Mouse (Mus musculus) kidney, embryonic 16.5 days (tissue): ENCODE measurements around the gene Tbce. TPM values are rescaled to one million over a fixed set of nuclear protein-coding genes. Genes with fewer than 3 reads are reported as not detected.

ENCODE experiments used
- ATAC-seq: fragments of 200-750 bp; cut with Nextera tagmentation; 2 replicates; pipeline ENCODE4 v1.8.0; 2017; ENCODE audit warnings: moderate TSS enrichment; ENCODE audit not compliant: low FRiP score, low TSS enrichment
- H3K27ac ChIP-seq: fragments of 300-500 bp; sonication (generic); 2 replicates; pipeline ENCODE4 v1.5.1; 2014; ENCODE audit warnings: low read length
- H3K27me3 ChIP-seq: fragments of 300-500 bp; sonication (generic); 2 replicates; pipeline ENCODE4 v1.6.1; 2014; ENCODE audit warnings: low read length, control low read depth, mixed read lengths; ENCODE audit not compliant: insufficient read depth
- H3K36me3 ChIP-seq: fragments of 300-500 bp; sonication (generic); 2 replicates; pipeline ENCODE4 v1.6.1; 2014; ENCODE audit warnings: low read length, control low read depth, mixed read lengths; ENCODE audit not compliant: insufficient read depth
- H3K4me1 ChIP-seq: fragments of 300-500 bp; sonication (generic); 2 replicates; pipeline ENCODE4 v1.6.1; 2014; ENCODE audit warnings: low read length, control low read depth, mixed read lengths; ENCODE audit not compliant: insufficient read depth
- H3K4me2 ChIP-seq: fragments of 300-500 bp; sonication (generic); replicated peaks from 2 replicates; pipeline ENCODE4 v1.6.1; 2014; ENCODE audit warnings: low read depth, low read length
- H3K4me3 ChIP-seq: fragments of 300-500 bp; sonication (generic); 2 replicates; pipeline ENCODE4 v1.5.1; 2014; ENCODE audit warnings: mild to moderate bottlenecking, low read length
- H3K9ac ChIP-seq: fragments of 300-500 bp; sonication (generic); replicated peaks from 2 replicates; pipeline ENCODE4 v1.6.1; 2014; ENCODE audit warnings: low read length
- H3K9me3 ChIP-seq: fragments of 300-500 bp; sonication (generic); 2 replicates; pipeline ENCODE4 v1.6.1; 2016; ENCODE audit warnings: low read length, control low read depth
- WGBS: fragments of 180-500 bp; shearing (Covaris S2); extraction: QIAGEN DNeasy Blood & Tissue Kit; methylation state at CpG from one replicate; pipeline ENCODE4 v1.1.7; 2014; 5-methylcytosine and 5-hydroxymethylcytosine counted together
- polyA plus RNA-seq: library from polyadenylated mRNA; unstranded; fragments of >200 nt; fragmentation: Nextera tagmentation; extraction: Ambion mirVana; gene quantifications from 2 replicates; pipeline ENCODE4 v1.2.1, GENCODE M21; 2015

Tbce gene
- polyA plus RNA-seq, 1 experiment from 2014 or later = 59.4 TPM

DNA sequence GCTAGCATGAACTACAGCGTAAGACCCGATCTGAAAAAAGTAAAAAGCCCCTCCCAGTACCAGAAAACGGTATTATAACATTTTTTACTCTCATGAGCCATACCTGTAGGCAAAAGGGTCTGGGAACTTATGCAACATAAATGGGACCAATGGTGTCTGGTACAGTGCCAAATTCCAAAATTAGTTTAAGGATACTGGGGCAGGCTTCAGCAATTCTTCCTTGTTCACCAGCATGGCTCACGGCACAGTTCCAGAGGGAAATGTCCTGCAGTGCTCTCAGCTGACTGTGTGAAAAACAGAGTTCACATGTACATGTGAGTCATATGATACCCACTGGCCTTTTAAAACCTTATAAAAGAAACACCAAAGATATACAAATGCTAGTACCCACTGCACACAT, 24.9 kb downstream of the Tbce start:
- Histone ChIP-seq H3K4me1 (no peaks in the 10 kb centered on the region), H3K27ac (no peak overlapping the region), H3K4me3 (no peak overlapping the region), H3K27me3 (no peaks in the 10 kb centered on the region), H3K9me3 (no peaks in the 10 kb centered on the region), H3K4me2 (no peak overlapping the region), H3K36me3 (peaks cover 23% of the 10 kb centered on the region), H3K9ac (no peak overlapping the region)
- 90% methylated on average over 4 of the region's 4 CpGs for WGBS
- no peak for ATAC-seq

GRCm38 (mm10) chr13:14014001-14014400, 25.4 kb downstream of the Tbce start:
- peaks cover 20% of the 10 kb centered on the region for H3K36me3 ChIP-seq
- H3K27me3 ChIP-seq = no peaks in the 10 kb centered on the region
- no peak for ATAC-seq
- no peak overlapping the region for H3K4me3 ChIP-seq
- H3K4me1 ChIP-seq = no peaks in the 10 kb centered on the region
- no peaks in the 10 kb centered on the region for H3K9me3 ChIP-seq
- 95% methylated on average over 2 of the region's 2 CpGs for WGBS
- H3K4me2 ChIP-seq = no peak overlapping the region
- no peak overlapping the region for H3K9ac ChIP-seq
- H3K27ac ChIP-seq = no peak overlapping the region

- no peak overlapping the region for H3K4me2 ChIP-seq
- ATAC-seq = no peak
Observed at GRCm38 (mm10) chr13:14011454-14011995, 27.9 kb downstream of the Tbce start.

GRCm38 (mm10) chr13:14006056-14006455, 33.4 kb downstream of the Tbce start:
- H3K4me1 ChIP-seq = no peaks in the 10 kb centered on the region
- H3K9ac ChIP-seq = no peak overlapping the region
- H3K27ac ChIP-seq = no peak overlapping the region
- no peak overlapping the region for H3K4me3 ChIP-seq
- no peak for ATAC-seq
- WGBS = 69% methylated on average over 2 of the region's 2 CpGs
- no peaks in the 10 kb centered on the region for H3K9me3 ChIP-seq
- H3K36me3 ChIP-seq = peaks cover 31% of the 10 kb centered on the region
- H3K27me3 ChIP-seq = no peaks in the 10 kb centered on the region
- H3K4me2 ChIP-seq = no peak overlapping the region

More at GRCm38 (mm10) chr13:14011454-14011995, 27.9 kb downstream of the Tbce start:
- Histone ChIP-seq H3K36me3 (peaks cover 19% of the 10 kb centered on the region), H3K9me3 (no peaks in the 10 kb centered on the region), H3K9ac (no peak overlapping the region), H3K27ac (no peak overlapping the region), H3K4me1 (no peaks in the 10 kb centered on the region), H3K27me3 (no peaks in the 10 kb centered on the region), H3K4me3 (no peak overlapping the region)
- WGBS = 88% methylated on average over 4 of the region's 4 CpGs

- Histone ChIP-seq H3K27me3 (no peaks in the 10 kb centered on the region), H3K9me3 (no peaks in the 10 kb centered on the region), H3K36me3 (peaks cover 40% of the 10 kb centered on the region), H3K9ac (no peak overlapping the region), H3K27ac (no peak overlapping the region), H3K4me3 (no peak overlapping the region), H3K4me1 (no peaks in the 10 kb centered on the region), H3K4me2 (no peak overlapping the region)
- 88% methylated on average over 5 of the region's 5 CpGs for WGBS
- no peak for ATAC-seq
Observed at GRCm38 (mm10) chr13:14004999-14005398, 34.4 kb downstream of the Tbce start.

DNA sequence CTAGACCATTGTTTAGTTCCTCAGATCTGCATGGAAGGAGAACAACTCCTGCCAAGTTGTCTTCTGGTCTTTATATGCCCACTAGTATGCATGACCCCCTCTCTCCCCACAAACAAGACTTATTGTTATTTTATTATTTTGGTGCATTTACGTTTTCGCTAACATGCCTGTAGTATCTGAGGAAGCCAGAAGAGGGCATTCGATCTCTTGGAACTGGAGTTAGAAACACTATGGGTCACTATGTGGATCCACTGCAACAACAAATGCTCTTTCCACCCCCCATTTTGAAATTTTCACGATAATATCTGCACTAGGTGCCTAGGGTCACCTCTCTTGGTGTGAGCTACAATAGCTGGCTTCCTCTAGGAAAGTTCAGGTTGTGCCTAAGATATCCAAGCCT, 35.4 kb downstream of the Tbce start:
- H3K4me3 ChIP-seq = no peak overlapping the region
- WGBS = 86% methylated on average over 4 of the region's 4 CpGs
- peaks cover 44% of the 10 kb centered on the region for H3K36me3 ChIP-seq
- no peak overlapping the region for H3K27ac ChIP-seq
- H3K9me3 ChIP-seq = no peaks in the 10 kb centered on the region
- no peak for ATAC-seq
- H3K27me3 ChIP-seq = no peaks in the 10 kb centered on the region
- H3K4me2 ChIP-seq = no peak overlapping the region
- H3K9ac ChIP-seq = no peak overlapping the region
- H3K4me1 ChIP-seq = no peaks in the 10 kb centered on the region

GRCm38 (mm10) chr13:14002706-14003105, 36.7 kb downstream of the Tbce start:
- no peak for ATAC-seq
- 57% methylated on average over 2 of the region's 2 CpGs for WGBS

GRCm38 (mm10) chr13:13997476-13997875, 42.0 kb downstream of the Tbce start:
- Histone ChIP-seq H3K4me2 (no peak overlapping the region), H3K9me3 (no peaks in the 10 kb centered on the region), H3K27ac (no peak overlapping the region), H3K4me3 (no peak overlapping the region), H3K36me3 (peaks cover 78% of the 10 kb centered on the region), H3K9ac (no peak overlapping the region), H3K27me3 (no peaks in the 10 kb centered on the region), H3K4me1 (no peaks in the 10 kb centered on the region)
- 77% methylated on average over 5 of the region's 5 CpGs for WGBS
- no peak for ATAC-seq

More at GRCm38 (mm10) chr13:14002706-14003105, 36.7 kb downstream of the Tbce start:
- Histone ChIP-seq H3K27me3 (no peaks in the 10 kb centered on the region), H3K4me1 (no peaks in the 10 kb centered on the region), H3K9me3 (no peaks in the 10 kb centered on the region), H3K4me3 (no peak overlapping the region), H3K27ac (no peak overlapping the region), H3K36me3 (peaks cover 48% of the 10 kb centered on the region), H3K4me2 (no peak overlapping the region), H3K9ac (no peak overlapping the region)

- ATAC-seq = no peak
- 67% methylated on average over 5 of the region's 5 CpGs for WGBS
- H3K4me3 ChIP-seq = no peak overlapping the region
- H3K9me3 ChIP-seq = no peaks in the 10 kb centered on the region
- H3K4me2 ChIP-seq = no peak overlapping the region
- no peak overlapping the region for H3K27ac ChIP-seq
- peaks cover 65% of the 10 kb centered on the region for H3K36me3 ChIP-seq
- no peak overlapping the region for H3K9ac ChIP-seq
- H3K27me3 ChIP-seq = no peaks in the 10 kb centered on the region
- no peaks in the 10 kb centered on the region for H3K4me1 ChIP-seq
Observed at GRCm38 (mm10) chr13:13995046-13995445, 44.4 kb downstream of the Tbce start.

DNA sequence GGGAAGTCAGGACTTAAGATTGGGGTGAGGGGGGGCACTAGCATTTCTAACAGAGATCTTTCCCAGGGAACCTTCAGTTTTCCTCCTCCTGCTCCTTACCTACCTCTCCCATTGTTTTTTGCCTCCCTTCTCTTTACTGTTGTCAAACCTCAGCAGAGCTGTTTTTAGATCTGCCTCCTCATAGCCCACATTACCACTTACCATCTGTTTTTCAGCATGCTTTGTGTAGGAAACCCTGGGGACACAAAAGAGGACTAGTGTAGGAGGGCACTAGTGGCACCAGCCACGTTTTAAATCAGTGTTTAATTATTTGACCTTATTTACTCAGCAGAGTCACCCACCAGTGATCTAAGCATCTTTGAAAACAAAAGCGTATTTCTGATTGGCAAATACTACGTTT, 46.4 kb downstream of the Tbce start:
- Histone ChIP-seq H3K9me3 (no peaks in the 10 kb centered on the region), H3K4me1 (no peaks in the 10 kb centered on the region), H3K27me3 (no peaks in the 10 kb centered on the region), H3K4me3 (no peak overlapping the region), H3K9ac (no peak overlapping the region), H3K4me2 (no peak overlapping the region), H3K27ac (no peak overlapping the region), H3K36me3 (peaks cover 61% of the 10 kb centered on the region)
- no peak for ATAC-seq
- WGBS = 75% methylated on average over 3 of the region's 3 CpGs
